Mouse (Mus musculus) bone marrow macrophage, adult 2 months (primary cell): ENCODE data around the gene Amelx.

Source experiments
- CTCF ChIP-seq: IDR thresholded peaks from 2 replicates; pipeline ENCODE4 v1.5.1; 2012; ENCODE audit warnings: low read depth, mild to moderate bottlenecking, low read length, moderate library complexity
- POLR2A ChIP-seq: IDR thresholded peaks from 2 replicates; pipeline ENCODE4 v1.6.1; 2012; ENCODE audit warnings: mild to moderate bottlenecking, low read depth, low read length, borderline replicate concordance

DNA sequence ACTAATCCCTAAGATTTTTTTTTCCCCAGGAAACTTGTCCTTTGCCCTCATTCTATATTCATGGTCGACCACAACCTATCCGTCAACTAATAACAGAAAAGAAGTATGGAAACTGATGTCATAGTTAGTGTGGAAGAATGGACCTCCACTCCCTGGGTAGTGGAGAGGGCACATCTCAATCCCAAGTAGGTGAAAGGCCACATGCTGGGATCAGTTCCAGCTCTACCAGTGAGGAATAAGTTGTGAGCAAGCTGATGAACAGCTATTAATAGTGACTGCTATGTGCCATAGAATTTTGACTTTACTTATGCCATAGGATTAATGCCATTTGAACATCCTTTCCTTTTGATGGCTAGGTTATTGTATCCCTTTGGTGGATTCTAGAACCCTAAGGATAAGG is 8.4 kb downstream of the Amelx start:
- no peak for TF ChIP-seq CTCF
- no peak for TF ChIP-seq POLR2A
